Mouse (Mus musculus) embryonic facial prominence, embryonic 12.5 days (tissue): ENCODE results near the gene Ms4a8a. TPM values are rescaled to one million over a fixed set of nuclear protein-coding genes. Genes with fewer than 3 reads are reported as not detected.

ENCODE experiments used
- polyA plus RNA-seq: library from polyadenylated mRNA; unstranded; fragments of >200 nt; fragmentation: Nextera tagmentation; extraction: Ambion mirVana; gene quantifications from 2 replicates; pipeline ENCODE4 v1.2.1, GENCODE M21; 2016

The Ms4a8a gene
- polyA plus RNA-seq, 1 experiment from 2014 or later: not detected

Other genes starting within 250 kb of the Ms4a8a start
- gene Slc15a3, start 241.4 kb downstream of the Ms4a8a start, polyA plus RNA-seq: 0.27 and 0.32 TPM in 2 replicates
- gene Tmem132a, start 211.2 kb downstream of the Ms4a8a start, polyA plus RNA-seq: 130 and 135 TPM in 2 replicates
- 73.2 and 75.8 TPM in 2 replicates for gene Tmem109, start 199.1 kb downstream of the Ms4a8a start, polyA plus RNA-seq
- 41.5 and 42.1 TPM in 2 replicates for gene Prpf19, start 185.9 kb downstream of the Ms4a8a start, polyA plus RNA-seq
- gene Zp1, start 160.5 kb downstream of the Ms4a8a start, polyA plus RNA-seq: 0.10 TPM in 1 of 2 replicates, not detected in the other
- 0.14 and 0.18 TPM in 2 replicates for gene Ptgdr2, start 143.9 kb downstream of the Ms4a8a start, polyA plus RNA-seq
- 32.3 and 32.8 TPM in 2 replicates for gene Ccdc86, start 131.8 kb downstream of the Ms4a8a start, polyA plus RNA-seq
- not detected in 2 replicates for gene Ms4a10, start 106.4 kb downstream of the Ms4a8a start, polyA plus RNA-seq
- gene Ms4a15, start 87.9 kb downstream of the Ms4a8a start, polyA plus RNA-seq: not detected in 2 replicates
- gene Ms4a18, start 63.1 kb downstream of the Ms4a8a start, polyA plus RNA-seq: not detected in 2 replicates
- not detected in 2 replicates for gene 1700017D01Rik, start 49.8 kb upstream of the Ms4a8a start, polyA plus RNA-seq
- not detected in 2 replicates for gene 1700025F22Rik, start 84.2 kb upstream of the Ms4a8a start, polyA plus RNA-seq
- not detected in 2 replicates for gene Ms4a13, start 115.6 kb upstream of the Ms4a8a start, polyA plus RNA-seq
- not detected in 2 replicates for gene Ms4a12, start 151.3 kb upstream of the Ms4a8a start, polyA plus RNA-seq
- 0.05 TPM in 1 of 2 replicates, not detected in the other for gene Ms4a1, start 185.1 kb upstream of the Ms4a8a start, polyA plus RNA-seq
- not detected in 2 replicates for gene Ms4a5, start 202.8 kb upstream of the Ms4a8a start, polyA plus RNA-seq
- 0.05 TPM in 1 of 2 replicates, not detected in the other for gene Ms4a14, start 233.4 kb upstream of the Ms4a8a start, polyA plus RNA-seq